ENCODE assay signal across 13 mouse cellular contexts in genomic region chr15:85713417-85713816, GRCm38 (mm10).
"Had no signal": no experiment of that assay in that cellular context is flagged by ENCODE, and none has a peak within 500 bp of the region (broad histone marks: within the 10 kb centered on the region; RNA-seq: fewer than 3 reads in every experiment).

No protein-coding gene starts in this region.

- H3K36me3 ChIP-seq: midbrain, embryonic 10.5 days; midbrain, embryonic 12.5 days; neural tube, embryonic 13.5 days; neural tube, embryonic 15.5 days had no signal

- H3K9ac ChIP-seq: lung, embryonic 14.5 days; midbrain, embryonic 12.5 days; neural tube, embryonic 13.5 days; neural tube, embryonic 15.5 days had no signal

- ATAC-seq: midbrain, embryonic 16.5 days had no signal

- H3K27ac ChIP-seq: midbrain, embryonic 10.5 days; midbrain, embryonic 12.5 days; neural tube, embryonic 13.5 days; neural tube, embryonic 15.5 days had no signal

- H3K4me1 ChIP-seq: midbrain, embryonic 10.5 days; midbrain, embryonic 12.5 days had no signal

- H3K4me3 ChIP-seq: midbrain, embryonic 10.5 days; midbrain, embryonic 12.5 days; myocyte; neural tube, embryonic 13.5 days; neural tube, embryonic 15.5 days had no signal

- H3K9me3 ChIP-seq: midbrain, embryonic 10.5 days; midbrain, embryonic 12.5 days; neural tube, embryonic 13.5 days; neural tube, embryonic 15.5 days had no signal

- H3K27me3 ChIP-seq: neural tube, embryonic 15.5 days had no signal

- DNase-seq: lung, adult 18-20 months; right cerebral cortex, adult 18-20 months; right cerebral cortex, postnatal 25 days; right cerebral cortex, postnatal 4 days; spleen, adult 18-20 months; thymus, adult 18-20 months had no signal

- H3K4me2 ChIP-seq: lung, embryonic 14.5 days; midbrain, embryonic 12.5 days; neural tube, embryonic 13.5 days; neural tube, embryonic 15.5 days had no signal
